Mouse (Mus musculus): ENCODE measurements around the gene Gm3667. TPM values are rescaled to one million over a fixed set of nuclear protein-coding genes. Genes with fewer than 3 reads are reported as not detected.
"Not testable (repeated sequence)": the region's sequence is repeated elsewhere in the genome, so short reads cannot be mapped to it uniquely, and the experiment has no call there.

The Gm3667 gene
- polyA plus RNA-seq (2015; fragmentation: Nextera tagmentation; extraction: Ambion mirVana), result 0.36 and 0.42 TPM in 2 replicates

DNA sequence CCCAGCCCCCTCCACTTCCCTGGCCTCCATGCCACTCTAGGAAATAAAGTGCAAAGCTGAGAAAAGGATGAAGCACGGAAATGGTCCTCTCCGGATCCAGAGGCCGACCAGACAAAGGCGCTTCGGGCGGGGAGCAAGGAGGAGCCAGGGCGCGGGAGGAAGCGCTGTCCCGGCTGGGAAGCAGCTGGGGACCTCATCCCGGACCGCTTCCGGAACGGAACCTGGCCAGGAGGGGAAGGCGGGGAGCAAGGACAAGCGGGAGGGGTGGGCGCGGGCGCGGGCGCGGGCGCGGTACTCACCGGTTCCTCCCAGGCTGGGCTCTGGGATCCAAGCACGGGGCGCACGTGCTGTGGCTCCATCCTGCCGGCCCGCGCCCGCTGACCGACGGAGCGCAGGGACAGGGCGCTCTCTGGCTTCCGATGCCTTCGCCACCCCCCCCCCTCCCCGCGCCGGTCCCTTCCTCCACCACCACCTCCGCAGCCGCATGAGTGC lies at the start of gene Gm3667:
Gm3667 (minus strand) TSS at position 442 of the 492 bp plus-strand sequence.
- DNase-seq (ENCODE audit: low spot score); ATAC-seq (ENCODE audit: low FRiP score, low TSS enrichment); H3K27me3 ChIP-seq (ENCODE audit: control insufficient read depth, insufficient read depth, low read length); H3K4me1 ChIP-seq (replicated peaks; ENCODE audit: control insufficient read depth, insufficient read depth); H3K27ac ChIP-seq (replicated peaks); H3K9me3 ChIP-seq (ENCODE audit: control insufficient read depth, low read length); H3K9ac ChIP-seq (ENCODE audit: low read length); H3K36me3 ChIP-seq (ENCODE audit: control insufficient read depth, insufficient read depth, low read length): not testable (repeated sequence)
- Histone ChIP-seq H3K4me2 (replicated peaks; ENCODE audit: low read depth) (peak within 1 kb of the TSS; percentile 45), H3K4me3 (ENCODE audit: low read depth, low read length) (peak within 1 kb of the TSS; percentile 27; the same call in 1 of the 2 replicates)
- WGBS, result 0% methylated on average over 3 of the region's 43 CpGs

DNA sequence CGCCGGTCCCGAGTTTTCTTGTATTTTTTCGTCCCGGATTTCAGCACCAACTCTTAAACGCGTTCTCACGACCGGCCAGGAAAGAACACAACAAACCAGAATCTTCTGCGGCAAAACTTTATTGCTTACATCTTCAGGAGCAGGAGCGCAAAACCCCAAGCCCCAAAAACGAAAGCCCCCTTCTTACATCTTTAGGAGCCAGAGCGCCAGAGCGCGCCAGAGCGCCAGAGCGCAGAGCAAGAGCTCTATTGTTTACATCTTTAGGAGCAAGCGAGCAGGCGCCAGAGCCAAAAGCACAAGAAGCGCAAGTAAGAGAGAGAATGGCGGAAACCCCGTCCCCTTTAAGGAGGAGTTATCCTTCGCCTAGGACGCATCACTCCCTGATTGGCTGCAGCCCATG lies 10.1 kb upstream of the Gm3667 start:
- H3K27ac ChIP-seq (replicated peaks); H3K9me3 ChIP-seq (ENCODE audit: control insufficient read depth, low read length); H3K36me3 ChIP-seq (ENCODE audit: control insufficient read depth, insufficient read depth, low read length); H3K27me3 ChIP-seq (ENCODE audit: control insufficient read depth, insufficient read depth, low read length); H3K4me1 ChIP-seq (replicated peaks; ENCODE audit: control insufficient read depth, insufficient read depth); H3K4me3 ChIP-seq (ENCODE audit: low read depth, low read length); ATAC-seq (ENCODE audit: low FRiP score, low TSS enrichment); DNase-seq (ENCODE audit: low spot score); H3K4me2 ChIP-seq (replicated peaks; ENCODE audit: low read depth); H3K9ac ChIP-seq (ENCODE audit: low read length): not testable (repeated sequence)
- 97% methylated on average over 16 of the region's 24 CpGs for WGBS

DNA sequence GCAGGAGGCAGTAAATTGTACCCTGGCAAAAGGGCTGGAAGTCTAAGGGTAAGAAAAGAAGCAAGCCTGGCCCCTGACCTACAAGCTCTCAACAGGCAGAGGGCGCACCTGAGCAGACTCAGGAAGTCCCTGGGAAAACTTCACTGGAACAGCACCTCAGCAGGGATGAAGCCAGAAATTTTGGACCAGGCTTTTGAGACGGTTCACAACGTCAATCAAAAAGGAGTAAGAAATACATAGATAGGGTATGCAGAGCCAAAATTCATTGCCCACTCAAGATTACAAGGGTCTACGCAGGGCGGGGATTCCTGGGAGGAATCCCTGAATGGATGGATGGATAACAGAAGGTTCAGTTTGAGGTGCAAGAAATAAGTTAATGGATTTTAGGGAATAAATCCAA lies 951 bp downstream of the Gm3667 start:
- not testable (repeated sequence) for H3K4me3 ChIP-seq (ENCODE audit: low read depth, low read length); H3K9ac ChIP-seq (ENCODE audit: low read length); ATAC-seq (ENCODE audit: low FRiP score, low TSS enrichment); DNase-seq (ENCODE audit: low spot score); H3K27ac ChIP-seq (replicated peaks); H3K9me3 ChIP-seq (ENCODE audit: control insufficient read depth, low read length); H3K36me3 ChIP-seq (ENCODE audit: control insufficient read depth, insufficient read depth, low read length); H3K4me2 ChIP-seq (replicated peaks; ENCODE audit: low read depth); H3K4me1 ChIP-seq (replicated peaks; ENCODE audit: control insufficient read depth, insufficient read depth); H3K27me3 ChIP-seq (ENCODE audit: control insufficient read depth, insufficient read depth, low read length)
- WGBS, result 31% methylated on average over 2 of the region's 5 CpGs

DNA sequence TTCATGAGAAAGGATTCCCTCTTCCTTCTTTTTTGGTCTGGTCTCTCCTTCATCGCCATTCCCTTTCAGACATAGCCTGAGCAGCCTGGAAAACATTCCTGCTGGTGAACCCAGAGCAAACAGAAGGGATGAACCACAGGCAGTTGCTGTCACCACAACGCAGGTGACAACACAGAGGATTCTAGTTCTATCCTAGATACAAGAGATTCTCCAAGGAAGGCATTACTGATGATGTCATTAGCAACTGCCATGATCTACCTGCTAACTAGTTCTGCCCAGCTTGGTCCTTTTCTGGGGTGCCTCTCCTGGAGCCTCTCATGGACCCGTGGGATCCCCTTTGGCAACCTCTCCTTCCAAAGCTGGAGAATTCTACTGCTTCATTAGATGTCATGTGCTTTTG lies 49.6 kb downstream of the Gm3667 start, which contains the start of gene Gm3642:
Gm3642 (minus strand) TSS at position 101 of the 400 bp plus-strand sequence.
- not testable (repeated sequence) for H3K9ac ChIP-seq (ENCODE audit: low read length); H3K4me1 ChIP-seq (replicated peaks; ENCODE audit: control insufficient read depth, insufficient read depth); ATAC-seq (ENCODE audit: low FRiP score, low TSS enrichment); H3K4me2 ChIP-seq (replicated peaks; ENCODE audit: low read depth); H3K36me3 ChIP-seq (ENCODE audit: control insufficient read depth, insufficient read depth, low read length); H3K27ac ChIP-seq (replicated peaks); H3K4me3 ChIP-seq (ENCODE audit: low read depth, low read length); DNase-seq (ENCODE audit: low spot score); H3K9me3 ChIP-seq (ENCODE audit: control insufficient read depth, low read length); H3K27me3 ChIP-seq (ENCODE audit: control insufficient read depth, insufficient read depth, low read length)
- no CpG with 5 or more reads among the region's 3 CpGs for WGBS

DNA sequence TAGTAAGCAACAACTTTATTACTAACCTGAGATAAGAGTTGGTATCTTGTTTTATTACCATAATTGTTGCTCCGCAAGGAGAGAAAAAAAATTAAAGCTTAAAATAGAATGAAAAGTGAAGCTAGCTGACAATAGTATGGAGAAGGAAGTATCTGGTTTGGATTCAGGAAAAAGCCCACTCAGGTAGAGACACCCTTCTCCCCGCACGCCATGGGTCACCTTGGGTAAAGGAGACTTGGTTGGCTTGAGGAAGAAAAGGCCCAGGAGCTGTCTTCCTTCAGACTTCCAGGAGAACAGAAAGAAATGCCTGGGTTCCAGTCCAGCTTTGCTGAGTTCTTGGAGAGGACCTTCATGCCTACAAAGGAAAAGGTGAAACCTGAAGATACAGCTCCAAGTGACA lies 66.5 kb downstream of the Gm3667 start:
- DNase-seq (ENCODE audit: low spot score); H3K36me3 ChIP-seq (ENCODE audit: control insufficient read depth, insufficient read depth, low read length); H3K9ac ChIP-seq (ENCODE audit: low read length); H3K4me3 ChIP-seq (ENCODE audit: low read depth, low read length); H3K9me3 ChIP-seq (ENCODE audit: control insufficient read depth, low read length); H3K27ac ChIP-seq (replicated peaks); ATAC-seq (ENCODE audit: low FRiP score, low TSS enrichment); H3K27me3 ChIP-seq (ENCODE audit: control insufficient read depth, insufficient read depth, low read length); H3K4me1 ChIP-seq (replicated peaks; ENCODE audit: control insufficient read depth, insufficient read depth); H3K4me2 ChIP-seq (replicated peaks; ENCODE audit: low read depth): not testable (repeated sequence)
- 86% methylated on average over 3 of the region's 3 CpGs for WGBS

Other genes starting within 250 kb of the Gm3667 start
- 0.06 TPM in 1 of 2 replicates, not detected in the other for gene Gm10251, start 205.8 kb downstream of the Gm3667 start, polyA plus RNA-seq (2015; fragmentation: Nextera tagmentation; extraction: Ambion mirVana)
- gene Gm8050, start 169.7 kb downstream of the Gm3667 start, polyA plus RNA-seq (2015; fragmentation: Nextera tagmentation; extraction: Ambion mirVana), result not detected in 2 replicates
- gene Gm3636, start 147.6 kb downstream of the Gm3667 start, polyA plus RNA-seq (2015; fragmentation: Nextera tagmentation; extraction: Ambion mirVana), result 1.2 and 1.4 TPM in 2 replicates
- gene Gm8362, start 115.6 kb downstream of the Gm3667 start, polyA plus RNA-seq (2015; fragmentation: Nextera tagmentation; extraction: Ambion mirVana), result not detected in 2 replicates
- not detected in 2 replicates for gene Gm3642, start 49.7 kb downstream of the Gm3667 start, polyA plus RNA-seq (2015; fragmentation: Nextera tagmentation; extraction: Ambion mirVana)
- not detected in 2 replicates for gene Gm6356, start 83.9 kb upstream of the Gm3667 start, polyA plus RNA-seq (2015; fragmentation: Nextera tagmentation; extraction: Ambion mirVana)
- 0.27 and 0.44 TPM in 2 replicates for gene Gm10406, start 137.5 kb upstream of the Gm3667 start, polyA plus RNA-seq (2015; fragmentation: Nextera tagmentation; extraction: Ambion mirVana)
- gene Gm3685, start 155.0 kb upstream of the Gm3667 start, polyA plus RNA-seq (2015; fragmentation: Nextera tagmentation; extraction: Ambion mirVana), result not detected in 2 replicates
- gene Gm3696, start 210.7 kb upstream of the Gm3667 start, polyA plus RNA-seq (2015; fragmentation: Nextera tagmentation; extraction: Ambion mirVana), result 0.38 and 0.46 TPM in 2 replicates
- not detected in 2 replicates for gene Gm6676, start 235.4 kb upstream of the Gm3667 start, polyA plus RNA-seq (2015; fragmentation: Nextera tagmentation; extraction: Ambion mirVana)